Mouse (Mus musculus): ENCODE data around the gene Pcnt. TPM values are rescaled to one million over a fixed set of nuclear protein-coding genes. Genes with fewer than 3 reads are reported as not detected.
A peak's percentile ranks its signal among the peaks of the same experiment; 100 is the strongest.

The Pcnt gene
- polyA plus RNA-seq, 1 experiment from 2014 or later = 14.0 TPM

DNA sequence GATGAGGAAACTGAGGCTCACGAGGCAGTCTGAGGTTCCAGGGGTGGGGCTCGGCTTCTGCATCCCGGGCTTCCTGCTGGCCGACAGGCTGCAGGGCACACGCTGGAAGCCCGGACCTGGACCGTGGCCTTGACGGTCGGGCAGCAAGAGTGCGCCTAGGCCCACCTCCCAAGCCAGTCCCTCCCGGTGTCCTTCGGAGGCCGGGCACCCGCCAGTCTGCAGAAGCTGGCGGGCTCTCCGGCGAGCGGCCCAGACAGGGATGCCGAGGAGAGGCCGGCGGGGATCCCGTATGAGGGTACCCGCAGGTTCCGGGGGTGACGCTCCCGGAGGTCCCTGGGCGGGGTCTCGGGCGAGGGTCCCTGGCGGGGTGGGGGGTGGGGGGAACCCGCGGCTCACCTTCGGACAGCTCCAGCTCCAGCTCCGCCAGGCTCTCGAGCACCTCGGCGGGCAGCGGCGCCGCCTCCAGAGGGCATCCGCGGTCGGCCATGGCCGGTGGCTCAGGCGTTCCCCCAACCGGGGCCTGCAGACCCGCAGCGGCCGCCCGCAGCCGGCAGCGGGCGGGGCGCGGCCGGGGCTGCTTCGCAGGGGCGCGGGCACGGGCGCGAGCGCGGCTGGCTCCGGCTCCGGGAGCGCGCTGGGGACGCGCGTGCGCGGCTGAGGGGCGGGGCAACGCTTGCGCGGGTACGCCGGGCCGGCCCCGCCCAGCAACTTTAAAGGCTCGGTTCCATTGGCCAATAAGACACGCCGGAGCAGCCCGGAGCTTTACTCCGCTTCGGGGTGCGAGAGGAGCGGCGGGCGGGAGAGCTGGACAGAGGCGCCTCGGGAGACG lies 97.7 kb downstream of the Pcnt start, which contains the start of gene Dip2a:
Gene Dip2a, minus strand, starts transcription at position 581 of the 829 bp plus-strand sequence.
- under 1% methylated on average over 92 of the region's 94 CpGs for WGBS
- ATAC-seq (ENCODE audit: low FRiP score, low read depth) = peak; percentile 94

DNA sequence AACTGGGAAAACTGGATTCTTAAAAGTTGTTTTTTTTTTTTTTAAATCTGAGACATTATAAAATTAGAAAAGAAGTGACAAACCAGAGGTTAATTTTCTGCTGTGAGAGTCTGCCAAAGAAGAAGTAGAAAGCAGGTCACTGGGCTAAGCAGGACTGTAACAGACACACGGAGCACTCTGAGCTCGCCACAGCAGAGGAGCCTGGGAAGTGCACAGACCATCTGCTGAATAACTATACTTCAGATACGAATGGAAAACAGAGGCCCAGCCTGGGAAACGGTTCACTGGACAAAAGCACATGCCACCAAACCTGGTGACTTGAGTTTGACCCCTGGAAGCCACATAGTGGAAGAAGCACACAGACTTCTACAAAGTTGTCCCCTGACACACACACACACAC lies 108.2 kb downstream of the Pcnt start:
- no peak for ATAC-seq (ENCODE audit: low FRiP score, low read depth)
- Histone ChIP-seq H3K4me1 (no peaks in the 10 kb centered on the region; the same call in 1 of the 2 replicates), H3K27me3 (no peaks in the 10 kb centered on the region), H3K36me3 (no peaks in the 10 kb centered on the region; the same call in 1 of the 2 replicates), H3K4me2 (replicated peaks) (no peak overlapping the region), H3K9ac (no peak overlapping the region), H3K9me3 (no peaks in the 10 kb centered on the region), H3K4me3 (no peak overlapping the region), H3K27ac (no peak overlapping the region)
- WGBS = 46% methylated on average over 4 of the region's 4 CpGs

More for the DNA sequence above, 97.7 kb downstream of the Pcnt start, which contains the start of gene Dip2a:
- peak within 1 kb of the TSS; percentile 76 for H3K4me3 ChIP-seq
- H3K36me3 ChIP-seq = peaks cover 12% of the 10 kb centered on the region
- peak within 1 kb of the TSS; percentile 87 for H3K9ac ChIP-seq
- H3K4me2 ChIP-seq (replicated peaks) = peak within 1 kb of the TSS; percentile 80
- peak within 1 kb of the TSS; percentile 86 for H3K27ac ChIP-seq
- H3K27me3 ChIP-seq = no peaks in the 10 kb centered on the region
- H3K4me1 ChIP-seq = peaks cover 26% of the 10 kb centered on the region
- no peaks in the 10 kb centered on the region for H3K9me3 ChIP-seq

DNA sequence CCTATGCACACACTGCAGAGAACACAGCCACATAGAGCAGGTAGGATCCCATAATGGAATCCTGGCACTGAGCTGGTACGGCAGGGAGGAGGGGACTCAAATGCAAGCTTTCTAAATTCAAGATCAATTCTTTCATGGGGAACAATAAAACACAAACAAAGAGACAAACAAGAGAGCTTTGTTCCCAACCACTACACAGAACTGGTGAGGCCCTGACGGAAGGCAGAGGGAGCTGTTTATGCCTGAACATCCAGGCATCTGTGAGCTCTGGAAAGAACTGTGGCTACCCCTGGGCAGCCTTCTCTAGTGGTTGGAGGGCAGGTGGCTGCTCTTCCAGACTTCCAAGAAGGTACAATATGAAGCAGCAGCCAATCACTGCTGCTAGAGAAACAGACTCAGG lies 110.5 kb downstream of the Pcnt start:
- H3K9me3 ChIP-seq = no peaks in the 10 kb centered on the region
- ATAC-seq (ENCODE audit: low FRiP score, low read depth) = no peak
- no peaks in the 10 kb centered on the region; the same call in 1 of the 2 replicates for H3K4me1 ChIP-seq
- no peak overlapping the region for H3K4me3 ChIP-seq
- no peaks in the 10 kb centered on the region for H3K27me3 ChIP-seq
- no peak overlapping the region for H3K9ac ChIP-seq
- no peak overlapping the region for H3K27ac ChIP-seq
- WGBS = 78% methylated on average over 2 of the region's 2 CpGs
- no peak overlapping the region for H3K4me2 ChIP-seq (replicated peaks)
- H3K36me3 ChIP-seq = peaks cover 4% of the 10 kb centered on the region

DNA sequence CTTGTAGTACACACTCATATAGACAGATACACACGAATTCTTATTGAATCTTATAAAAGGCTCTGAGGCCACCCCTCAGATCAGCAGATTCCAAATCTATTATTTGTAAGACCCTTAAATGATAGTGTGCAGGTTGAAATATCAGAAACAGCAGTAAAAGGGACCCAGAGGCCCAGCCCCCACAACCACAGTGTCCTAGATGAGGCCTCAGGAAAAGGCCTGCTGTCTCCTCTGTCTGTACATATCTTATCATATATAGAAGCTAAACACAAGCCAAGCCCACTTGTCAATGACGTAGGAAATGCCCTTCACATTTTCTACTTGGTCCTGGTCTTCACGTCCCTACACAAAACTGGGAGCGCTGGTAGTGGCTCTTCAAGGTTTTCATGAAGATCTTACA lies 113.5 kb downstream of the Pcnt start:
- no peaks in the 10 kb centered on the region for H3K27me3 ChIP-seq
- H3K9me3 ChIP-seq = no peaks in the 10 kb centered on the region
- no peak overlapping the region for H3K4me2 ChIP-seq (replicated peaks)
- H3K9ac ChIP-seq = no peak overlapping the region
- H3K4me3 ChIP-seq = no peak overlapping the region
- no peak for ATAC-seq (ENCODE audit: low FRiP score, low read depth)
- WGBS = 89% methylated on average over 4 of the region's 4 CpGs
- no peak overlapping the region for H3K27ac ChIP-seq
- peaks cover 7% of the 10 kb centered on the region for H3K36me3 ChIP-seq
- H3K4me1 ChIP-seq = no peaks in the 10 kb centered on the region; the same call in 1 of the 2 replicates

- peaks cover 7% of the 10 kb centered on the region for H3K36me3 ChIP-seq
- 93% methylated on average over 3 of the region's 3 CpGs for WGBS
- H3K4me2 ChIP-seq (replicated peaks) = no peak overlapping the region
- no peaks in the 10 kb centered on the region for H3K4me1 ChIP-seq
- no peaks in the 10 kb centered on the region for H3K27me3 ChIP-seq
- H3K27ac ChIP-seq = no peak overlapping the region
- no peak overlapping the region for H3K9ac ChIP-seq
- ATAC-seq (ENCODE audit: low FRiP score, low read depth) = no peak
- H3K4me3 ChIP-seq = no peak overlapping the region
- H3K9me3 ChIP-seq = no peaks in the 10 kb centered on the region
These were observed 114.0 kb downstream of the Pcnt start for GRCm38 (mm10) chr10:76328574-76328973.

GRCm38 (mm10) chr10:76326304-76327006 lies 116.1 kb downstream of the Pcnt start:
- Histone ChIP-seq H3K27ac (no peak overlapping the region), H3K27me3 (no peaks in the 10 kb centered on the region), H3K4me3 (no peak overlapping the region), H3K4me2 (replicated peaks) (no peak overlapping the region), H3K9me3 (no peaks in the 10 kb centered on the region), H3K9ac (no peak overlapping the region), H3K36me3 (peaks cover 9% of the 10 kb centered on the region), H3K4me1 (no peaks in the 10 kb centered on the region)
- WGBS = 78% methylated on average over 6 of the region's 6 CpGs
- ATAC-seq (ENCODE audit: low FRiP score, low read depth) = no peak

DNA sequence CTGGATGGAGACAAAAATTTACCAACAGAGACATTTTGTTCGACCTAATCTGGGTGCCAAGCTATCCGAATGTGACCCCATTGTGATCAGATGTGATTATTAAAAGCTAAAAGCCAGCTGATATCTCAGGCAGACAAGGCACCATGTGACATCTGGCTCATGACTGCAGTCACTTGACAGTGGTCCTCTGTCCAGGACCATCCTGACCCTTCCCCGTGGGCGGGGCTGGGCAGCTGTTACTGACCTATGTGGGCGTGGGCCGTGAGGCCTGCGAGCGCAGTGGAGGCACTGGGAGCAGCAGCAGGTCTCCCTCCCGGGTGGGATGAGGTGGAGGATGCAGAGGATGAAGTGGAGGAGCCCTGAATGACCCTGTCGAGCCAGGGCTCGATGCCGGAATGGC lies 125.0 kb downstream of the Pcnt start:
- Histone ChIP-seq H3K4me3 (no peak overlapping the region), H3K27me3 (no peaks in the 10 kb centered on the region), H3K4me2 (replicated peaks) (no peak overlapping the region), H3K4me1 (no peaks in the 10 kb centered on the region), H3K36me3 (peaks cover 62% of the 10 kb centered on the region), H3K9ac (no peak overlapping the region), H3K9me3 (no peaks in the 10 kb centered on the region), H3K27ac (no peak overlapping the region)
- no peak for ATAC-seq (ENCODE audit: low FRiP score, low read depth)
- 87% methylated on average over 12 of the region's 12 CpGs for WGBS

DNA sequence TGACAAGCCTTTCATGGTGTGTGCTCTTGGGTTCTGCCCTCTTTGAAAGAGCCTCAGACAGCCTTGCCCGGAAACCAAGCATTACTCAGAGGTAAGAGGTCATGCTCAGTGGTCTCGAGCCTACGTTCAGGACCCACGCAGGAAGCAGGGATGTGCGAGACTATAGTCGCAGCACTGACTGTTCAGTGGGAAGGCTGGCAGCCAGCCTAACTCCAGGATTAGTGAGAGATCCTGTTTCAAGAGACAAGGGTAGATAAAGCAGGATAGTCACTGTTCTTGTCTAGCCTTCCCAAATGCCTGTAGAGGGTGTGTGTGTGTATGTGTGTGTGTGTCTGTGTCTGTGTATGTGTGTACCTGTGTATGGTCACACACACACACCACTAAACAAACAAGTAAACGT lies 126.4 kb downstream of the Pcnt start:
- Histone ChIP-seq H3K27ac (no peak overlapping the region), H3K27me3 (no peaks in the 10 kb centered on the region), H3K4me3 (no peak overlapping the region), H3K9ac (no peak overlapping the region), H3K4me2 (replicated peaks) (no peak overlapping the region), H3K9me3 (no peaks in the 10 kb centered on the region), H3K36me3 (peaks cover 65% of the 10 kb centered on the region), H3K4me1 (no peaks in the 10 kb centered on the region)
- ATAC-seq (ENCODE audit: low FRiP score, low read depth) = no peak
- WGBS = 85% methylated on average over 7 of the region's 7 CpGs

DNA sequence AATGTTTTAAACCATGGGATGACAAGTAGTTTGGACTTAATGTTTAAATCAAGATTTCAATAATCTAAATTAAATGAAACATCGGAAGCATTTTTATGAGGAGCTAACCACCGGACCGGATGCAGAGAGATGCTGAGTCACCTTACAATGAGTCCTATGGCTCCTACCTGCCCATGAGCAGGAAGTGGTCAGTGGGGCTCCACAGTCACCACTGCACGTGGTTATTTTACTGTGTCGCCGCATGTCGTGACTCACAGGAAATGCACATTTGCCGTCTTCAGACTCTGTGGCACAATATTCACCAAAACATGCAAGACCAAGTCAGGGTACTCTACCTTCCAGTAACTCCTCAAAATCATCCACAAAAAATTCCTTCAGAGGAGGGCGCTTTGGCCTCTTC lies 135.8 kb downstream of the Pcnt start:
- WGBS = 84% methylated on average over 9 of the region's 9 CpGs
- Histone ChIP-seq H3K36me3 (peaks cover 65% of the 10 kb centered on the region), H3K27me3 (no peaks in the 10 kb centered on the region), H3K4me1 (no peaks in the 10 kb centered on the region), H3K27ac (no peak overlapping the region), H3K9ac (no peak overlapping the region), H3K4me3 (no peak overlapping the region), H3K9me3 (no peaks in the 10 kb centered on the region), H3K4me2 (replicated peaks) (no peak overlapping the region)
- ATAC-seq (ENCODE audit: low FRiP score, low read depth) = no peak

Other genes with a start within 250 kb of the Pcnt start
- gene Prmt2, start 204.9 kb downstream of the Pcnt start, polyA plus RNA-seq (2015; fragmentation: Nextera tagmentation; extraction: Ambion mirVana) = 59.6 and 60.0 TPM in 2 replicates
- gene S100b, start 188.9 kb downstream of the Pcnt start, polyA plus RNA-seq (2015; fragmentation: Nextera tagmentation; extraction: Ambion mirVana) = 5.8 and 5.9 TPM in 2 replicates
- gene Dip2a, start 97.5 kb downstream of the Pcnt start, polyA plus RNA-seq (2015; fragmentation: Nextera tagmentation; extraction: Ambion mirVana) = 11.9 and 14.4 TPM in 2 replicates
- not detected in 2 replicates for gene AC141477.1, start 2.3 kb downstream of the Pcnt start, polyA plus RNA-seq (2015; fragmentation: Nextera tagmentation; extraction: Ambion mirVana)
- not detected in 2 replicates for gene 2610028H24Rik, start 6.3 kb upstream of the Pcnt start, polyA plus RNA-seq (2015; fragmentation: Nextera tagmentation; extraction: Ambion mirVana)
- 71.2 and 74.0 TPM in 2 replicates for gene Mcm3ap, start 26.1 kb upstream of the Pcnt start, polyA plus RNA-seq (2015; fragmentation: Nextera tagmentation; extraction: Ambion mirVana)
- 6.4 and 6.5 TPM in 2 replicates for gene Ybey, start 26.3 kb upstream of the Pcnt start, polyA plus RNA-seq (2015; fragmentation: Nextera tagmentation; extraction: Ambion mirVana)
- gene Lss, start 88.8 kb upstream of the Pcnt start, polyA plus RNA-seq (2015; fragmentation: Nextera tagmentation; extraction: Ambion mirVana) = 25.6 and 27.6 TPM in 2 replicates
- gene Spatc1l, start 119.5 kb upstream of the Pcnt start, polyA plus RNA-seq (2015; fragmentation: Nextera tagmentation; extraction: Ambion mirVana) = not detected in 2 replicates
- 0.09 and 0.17 TPM in 2 replicates for gene Ftcd, start 132.9 kb upstream of the Pcnt start, polyA plus RNA-seq (2015; fragmentation: Nextera tagmentation; extraction: Ambion mirVana)
- 126 and 128 TPM in 2 replicates for gene Col6a2, start 180.8 kb upstream of the Pcnt start, polyA plus RNA-seq (2015; fragmentation: Nextera tagmentation; extraction: Ambion mirVana)